Mouse (Mus musculus) ES-E14 (cell line): ENCODE results near the gene Creld2. TPM values are rescaled to one million over a fixed set of nuclear protein-coding genes. Genes with fewer than 3 reads are reported as not detected.

Experiments used
- DNase-seq: peaks from one replicate; pipeline ENCODE4 v3.0.0-alpha.2; 2013; ENCODE audit warnings: low read depth, low spot score
- H3K27ac ChIP-seq: 2 replicates; pipeline ENCODE4 v1.5.1; 2012; ENCODE audit warnings: low read depth, mild to moderate bottlenecking, low read length, moderate library complexity, mixed read lengths; ENCODE audit not compliant: poor library complexity, insufficient read depth, severe bottlenecking
- H3K36me3 ChIP-seq: 2 replicates; pipeline ENCODE4 v1.6.1; 2012; ENCODE audit warnings: mild to moderate bottlenecking, low read length, moderate library complexity, mixed read lengths; ENCODE audit not compliant: control insufficient read depth, poor library complexity, insufficient read depth, severe bottlenecking
- H3K4me1 ChIP-seq, 2 experiments: fragments of 150-350 bp in 1 of 2; sonication (generic) in 1 of 2; 2 replicates each; pipeline ENCODE4 v1.6.1; 2012; ENCODE audit warnings: low read length in 2 of 2, mild to moderate bottlenecking in 1 of 2, mixed read lengths in 1 of 2; ENCODE audit not compliant: control insufficient read depth in 2 of 2, insufficient read depth in 2 of 2, poor library complexity in 1 of 2
- H3K4me3 ChIP-seq, 2 experiments: fragments of 150-350 bp in 1 of 2; sonication (generic) in 1 of 2; 2 replicates each; pipeline ENCODE4 v1.5.1; 2012; ENCODE audit warnings: low read length in 2 of 2, low read depth in 1 of 2, mild to moderate bottlenecking in 1 of 2, mixed read lengths in 1 of 2; ENCODE audit not compliant: insufficient read depth in 1 of 2, poor library complexity in 1 of 2, severe bottlenecking in 1 of 2
- H3K9ac ChIP-seq: 2 replicates; pipeline ENCODE4 v1.6.1; 2012; ENCODE audit warnings: low read depth, mild to moderate bottlenecking, low read length, mixed read lengths; ENCODE audit not compliant: poor library complexity, insufficient read depth, severe bottlenecking
- H3K9me3 ChIP-seq: fragments of 150-350 bp; sonication (generic); 2 replicates; pipeline ENCODE4 v1.6.1; 2012; ENCODE audit warnings: low read depth, mild to moderate bottlenecking, low read length; ENCODE audit not compliant: control insufficient read depth, insufficient read depth
- CHD2 ChIP-seq: IDR thresholded peaks from 2 replicates; pipeline ENCODE4 v1.6.1; 2014; ENCODE audit warnings: mild to moderate bottlenecking, low read depth, low read length, inconsistent platforms
- HCFC1 ChIP-seq: IDR thresholded peaks from 2 replicates; pipeline ENCODE4 v1.6.1; 2012; ENCODE audit warnings: low read length, inconsistent platforms, borderline replicate concordance; ENCODE audit not compliant: insufficient read depth
- MAFK ChIP-seq: IDR thresholded peaks from 2 replicates; pipeline ENCODE4 v1.6.1; 2014; ENCODE audit warnings: mild to moderate bottlenecking, low read depth, low read length, inconsistent platforms; ENCODE audit not compliant: insufficient read depth
- ZC3H11A ChIP-seq: IDR thresholded peaks from 2 replicates; pipeline ENCODE4 v1.6.1; 2012; ENCODE audit warnings: low read depth, mild to moderate bottlenecking, inconsistent platforms, low read length, borderline replicate concordance
- ZNF384 ChIP-seq: IDR thresholded peaks from 2 replicates; pipeline ENCODE4 v1.6.1; 2012; ENCODE audit warnings: low read depth, low read length, inconsistent platforms
- in situ Hi-C, 2 experiments: fragments of 600-800 bp; cut with MboI; formaldehyde crosslinking; loops; one replicate each; pipeline ENCODE4 v1.15.1; 2025; ENCODE audit warnings: low sequenced_read_pairs in 2 of 2, inconsistent platforms in 1 of 2; ENCODE audit not compliant: unreplicated experiment in 2 of 2
- total RNA-seq: library from RNA; depleted of rRNA; stranded (reverse); fragments of 300-350 nt; gene quantifications from 2 replicates; pipeline ENCODE4 v1.2.3, GENCODE M21; 2012

Gene Creld2
- total RNA-seq, 1 experiment: 328 TPM

GRCm38 (mm10) chr15:88848661-88849060 lies 29.2 kb downstream of the Creld2 start:
- H3K27ac ChIP-seq: no peak overlapping the region
- in situ Hi-C loops: no loop called here
- H3K36me3 ChIP-seq: no peaks in the 10 kb centered on the region
- no peak overlapping the region for H3K9ac ChIP-seq
- no peak for TF ChIP-seq HCFC1
- no peak for TF ChIP-seq CHD2
- no peak for TF ChIP-seq ZC3H11A
- TF ChIP-seq MAFK: no peak
- no peak for TF ChIP-seq ZNF384
- H3K9me3 ChIP-seq: no peaks in the 10 kb centered on the region
- peaks cover 4 to 14% of the 10 kb centered on the region in 2 experiments; a peak in 2 of 4 replicates for H3K4me1 ChIP-seq
- no peak for DNase-seq
- H3K4me3 ChIP-seq: no peak overlapping the region

GRCm38 (mm10) chr15:88849621-88850020 lies 30.2 kb downstream of the Creld2 start:
- in situ Hi-C loops: no loop called here

GRCm38 (mm10) chr15:88850146-88850826 lies 30.8 kb downstream of the Creld2 start:
- no peak overlapping the region for H3K4me3 ChIP-seq
- no peak overlapping the region for H3K27ac ChIP-seq
- no peaks in the 10 kb centered on the region for H3K9me3 ChIP-seq
- peaks cover 10 to 26% of the 10 kb centered on the region in 2 experiments; a peak in 2 of 4 replicates for H3K4me1 ChIP-seq
- in situ Hi-C loops: no loop called here
- no peaks in the 10 kb centered on the region for H3K36me3 ChIP-seq
- H3K9ac ChIP-seq: no peak overlapping the region
- no peak for DNase-seq
- no peak for TF ChIP-seq ZNF384
- TF ChIP-seq MAFK: no peak

More at GRCm38 (mm10) chr15:88849621-88850020, 30.2 kb downstream of the Creld2 start:
- H3K9ac ChIP-seq: no peak overlapping the region
- H3K4me1 ChIP-seq: peaks cover 6 to 20% of the 10 kb centered on the region in 2 experiments; a peak in 2 of 4 replicates
- no peaks in the 10 kb centered on the region for H3K36me3 ChIP-seq
- H3K4me3 ChIP-seq: no peak overlapping the region
- TF ChIP-seq MAFK: no peak
- TF ChIP-seq ZNF384: no peak
- no peak for TF ChIP-seq HCFC1
- TF ChIP-seq ZC3H11A: no peak
- TF ChIP-seq CHD2: no peak
- H3K9me3 ChIP-seq: no peaks in the 10 kb centered on the region
- no peak overlapping the region for H3K27ac ChIP-seq
- no peak for DNase-seq

- H3K27ac ChIP-seq: no peak overlapping the region
- H3K36me3 ChIP-seq: no peaks in the 10 kb centered on the region
- H3K4me1 ChIP-seq: peaks cover 12 to 34% of the 10 kb centered on the region in 2 experiments; a peak in 2 of 4 replicates
- H3K9me3 ChIP-seq: no peaks in the 10 kb centered on the region
- H3K9ac ChIP-seq: no peak overlapping the region
- TF ChIP-seq HCFC1: no peak
- TF ChIP-seq ZC3H11A: no peak
- TF ChIP-seq ZNF384: no peak
- TF ChIP-seq MAFK: no peak
- no peak for TF ChIP-seq CHD2
- no peak overlapping the region for H3K4me3 ChIP-seq
- in situ Hi-C loops: no loop called here
- no peak for DNase-seq
Observed at GRCm38 (mm10) chr15:88851076-88851475, 31.6 kb downstream of the Creld2 start.
